Mouse (Mus musculus): ENCODE measurements around the gene Arhgef10l. TPM values are rescaled to one million over a fixed set of nuclear protein-coding genes. Genes with fewer than 3 reads are reported as not detected.

Arhgef10l gene
- polyA plus RNA-seq, 1 experiment from 2014 or later: 18.4 TPM

GRCm38 (mm10) chr4:140505608-140506002, 160.2 kb downstream of the Arhgef10l start:
- Histone ChIP-seq H3K27me3 (ENCODE audit: control insufficient read depth, insufficient read depth, low read length) (no peaks in the 10 kb centered on the region), H3K27ac (ENCODE audit: low read length) (no peak overlapping the region), H3K9ac (ENCODE audit: low read length) (no peak overlapping the region), H3K9me3 (replicated peaks; ENCODE audit: control insufficient read depth, low read length) (no peaks in the 10 kb centered on the region), H3K36me3 (ENCODE audit: control insufficient read depth, insufficient read depth, low read length) (no peaks in the 10 kb centered on the region), H3K4me2 (ENCODE audit: low read depth, low read length) (no peak overlapping the region), H3K4me1 (ENCODE audit: control insufficient read depth, insufficient read depth, low read length) (no peaks in the 10 kb centered on the region), H3K4me3 (replicated peaks; ENCODE audit: low read length) (no peak overlapping the region)
- WGBS: 86% methylated on average over 3 of the region's 3 CpGs
- ATAC-seq (ENCODE audit: insufficient read depth, low FRiP score): no peak

GRCm38 (mm10) chr4:140504921-140505607, 160.7 kb downstream of the Arhgef10l start:
- 74% methylated on average over 19 of the region's 19 CpGs for WGBS
- Histone ChIP-seq H3K27ac (ENCODE audit: low read length) (no peak overlapping the region), H3K4me2 (ENCODE audit: low read depth, low read length) (no peak overlapping the region), H3K4me3 (replicated peaks; ENCODE audit: low read length) (no peak overlapping the region), H3K27me3 (ENCODE audit: control insufficient read depth, insufficient read depth, low read length) (no peaks in the 10 kb centered on the region), H3K9me3 (replicated peaks; ENCODE audit: control insufficient read depth, low read length) (no peaks in the 10 kb centered on the region), H3K36me3 (ENCODE audit: control insufficient read depth, insufficient read depth, low read length) (no peaks in the 10 kb centered on the region), H3K9ac (ENCODE audit: low read length) (no peak overlapping the region), H3K4me1 (ENCODE audit: control insufficient read depth, insufficient read depth, low read length) (no peaks in the 10 kb centered on the region)
- ATAC-seq (ENCODE audit: insufficient read depth, low FRiP score): no peak

GRCm38 (mm10) chr4:140504067-140504913, 161.5 kb downstream of the Arhgef10l start:
- Histone ChIP-seq H3K4me3 (replicated peaks; ENCODE audit: low read length) (no peak overlapping the region), H3K4me2 (ENCODE audit: low read depth, low read length) (no peak overlapping the region), H3K4me1 (ENCODE audit: control insufficient read depth, insufficient read depth, low read length) (no peaks in the 10 kb centered on the region), H3K27me3 (ENCODE audit: control insufficient read depth, insufficient read depth, low read length) (no peaks in the 10 kb centered on the region), H3K27ac (ENCODE audit: low read length) (no peak overlapping the region), H3K9ac (ENCODE audit: low read length) (no peak overlapping the region), H3K9me3 (replicated peaks; ENCODE audit: control insufficient read depth, low read length) (no peaks in the 10 kb centered on the region), H3K36me3 (ENCODE audit: control insufficient read depth, insufficient read depth, low read length) (no peaks in the 10 kb centered on the region)
- ATAC-seq (ENCODE audit: insufficient read depth, low FRiP score): no peak
- WGBS: 24% methylated on average over 16 of the region's 16 CpGs

GRCm38 (mm10) chr4:140500766-140501165, 165.0 kb downstream of the Arhgef10l start:
- WGBS: 59% methylated on average over 7 of the region's 7 CpGs
- no peak overlapping the region for H3K4me2 ChIP-seq (ENCODE audit: low read depth, low read length)
- H3K36me3 ChIP-seq (ENCODE audit: control insufficient read depth, insufficient read depth, low read length): no peaks in the 10 kb centered on the region
- H3K27me3 ChIP-seq (ENCODE audit: control insufficient read depth, insufficient read depth, low read length): no peaks in the 10 kb centered on the region
- no peak overlapping the region for H3K9ac ChIP-seq (ENCODE audit: low read length)
- no peak overlapping the region for H3K27ac ChIP-seq (ENCODE audit: low read length)
- no peak for ATAC-seq (ENCODE audit: insufficient read depth, low FRiP score)
- H3K4me3 ChIP-seq (replicated peaks; ENCODE audit: low read length): no peak overlapping the region
- H3K9me3 ChIP-seq (replicated peaks; ENCODE audit: control insufficient read depth, low read length): no peaks in the 10 kb centered on the region
- no peaks in the 10 kb centered on the region for H3K4me1 ChIP-seq (ENCODE audit: control insufficient read depth, insufficient read depth, low read length)

- no peak overlapping the region for H3K4me3 ChIP-seq (replicated peaks; ENCODE audit: low read length)
- H3K4me2 ChIP-seq (ENCODE audit: low read depth, low read length): no peak overlapping the region
- no peaks in the 10 kb centered on the region for H3K36me3 ChIP-seq (ENCODE audit: control insufficient read depth, insufficient read depth, low read length)
- 81% methylated on average over 6 of the region's 6 CpGs for WGBS
- no peak overlapping the region for H3K27ac ChIP-seq (ENCODE audit: low read length)
- no peak for ATAC-seq (ENCODE audit: insufficient read depth, low FRiP score)
- no peaks in the 10 kb centered on the region for H3K4me1 ChIP-seq (ENCODE audit: control insufficient read depth, insufficient read depth, low read length)
- no peaks in the 10 kb centered on the region for H3K27me3 ChIP-seq (ENCODE audit: control insufficient read depth, insufficient read depth, low read length)
- no peaks in the 10 kb centered on the region for H3K9me3 ChIP-seq (replicated peaks; ENCODE audit: control insufficient read depth, low read length)
- no peak overlapping the region for H3K9ac ChIP-seq (ENCODE audit: low read length)
Observed at GRCm38 (mm10) chr4:140499571-140499970, 166.2 kb downstream of the Arhgef10l start.

- Histone ChIP-seq H3K9me3 (replicated peaks; ENCODE audit: control insufficient read depth, low read length) (no peaks in the 10 kb centered on the region), H3K27me3 (ENCODE audit: control insufficient read depth, insufficient read depth, low read length) (no peaks in the 10 kb centered on the region), H3K4me3 (replicated peaks; ENCODE audit: low read length) (no peak overlapping the region), H3K4me2 (ENCODE audit: low read depth, low read length) (no peak overlapping the region), H3K36me3 (ENCODE audit: control insufficient read depth, insufficient read depth, low read length) (no peaks in the 10 kb centered on the region), H3K4me1 (ENCODE audit: control insufficient read depth, insufficient read depth, low read length) (no peaks in the 10 kb centered on the region), H3K27ac (ENCODE audit: low read length) (no peak overlapping the region), H3K9ac (ENCODE audit: low read length) (no peak overlapping the region)
- ATAC-seq (ENCODE audit: insufficient read depth, low FRiP score): no peak
- 40% methylated on average over 20 of the region's 20 CpGs for WGBS
Observed at GRCm38 (mm10) chr4:140497169-140497568, 168.6 kb downstream of the Arhgef10l start.

- H3K27ac ChIP-seq (ENCODE audit: low read length): no peak overlapping the region
Observed at GRCm38 (mm10) chr4:140491555-140491954, 174.3 kb downstream of the Arhgef10l start.

GRCm38 (mm10) chr4:140485442-140485841, 180.4 kb downstream of the Arhgef10l start:
- H3K4me3 ChIP-seq (replicated peaks; ENCODE audit: low read length): no peak overlapping the region
- H3K27ac ChIP-seq (ENCODE audit: low read length): no peak overlapping the region
- H3K4me2 ChIP-seq (ENCODE audit: low read depth, low read length): no peak overlapping the region
- no peak overlapping the region for H3K9ac ChIP-seq (ENCODE audit: low read length)
- H3K27me3 ChIP-seq (ENCODE audit: control insufficient read depth, insufficient read depth, low read length): no peaks in the 10 kb centered on the region
- ATAC-seq (ENCODE audit: insufficient read depth, low FRiP score): no peak
- H3K4me1 ChIP-seq (ENCODE audit: control insufficient read depth, insufficient read depth, low read length): no peaks in the 10 kb centered on the region
- 58% methylated on average over 12 of the region's 12 CpGs for WGBS
- H3K36me3 ChIP-seq (ENCODE audit: control insufficient read depth, insufficient read depth, low read length): no peaks in the 10 kb centered on the region
- no peaks in the 10 kb centered on the region for H3K9me3 ChIP-seq (replicated peaks; ENCODE audit: control insufficient read depth, low read length)

More at GRCm38 (mm10) chr4:140491555-140491954, 174.3 kb downstream of the Arhgef10l start:
- WGBS: 48% methylated on average over 5 of the region's 5 CpGs
- Histone ChIP-seq H3K36me3 (ENCODE audit: control insufficient read depth, insufficient read depth, low read length) (no peaks in the 10 kb centered on the region), H3K4me1 (ENCODE audit: control insufficient read depth, insufficient read depth, low read length) (no peaks in the 10 kb centered on the region), H3K27me3 (ENCODE audit: control insufficient read depth, insufficient read depth, low read length) (no peaks in the 10 kb centered on the region), H3K4me2 (ENCODE audit: low read depth, low read length) (no peak overlapping the region), H3K9ac (ENCODE audit: low read length) (no peak overlapping the region), H3K9me3 (replicated peaks; ENCODE audit: control insufficient read depth, low read length) (no peaks in the 10 kb centered on the region), H3K4me3 (replicated peaks; ENCODE audit: low read length) (no peak overlapping the region)
- no peak for ATAC-seq (ENCODE audit: insufficient read depth, low FRiP score)

GRCm38 (mm10) chr4:140483134-140483533, 182.7 kb downstream of the Arhgef10l start:
- WGBS: 79% methylated on average over 11 of the region's 11 CpGs
- Histone ChIP-seq H3K27me3 (ENCODE audit: control insufficient read depth, insufficient read depth, low read length) (no peaks in the 10 kb centered on the region), H3K36me3 (ENCODE audit: control insufficient read depth, insufficient read depth, low read length) (no peaks in the 10 kb centered on the region), H3K4me2 (ENCODE audit: low read depth, low read length) (no peak overlapping the region), H3K4me1 (ENCODE audit: control insufficient read depth, insufficient read depth, low read length) (no peaks in the 10 kb centered on the region), H3K27ac (ENCODE audit: low read length) (no peak overlapping the region), H3K9me3 (replicated peaks; ENCODE audit: control insufficient read depth, low read length) (no peaks in the 10 kb centered on the region), H3K9ac (ENCODE audit: low read length) (no peak overlapping the region), H3K4me3 (replicated peaks; ENCODE audit: low read length) (no peak overlapping the region)
- ATAC-seq (ENCODE audit: insufficient read depth, low FRiP score): no peak

All from stomach, embryonic 16.5 days (tissue).